Mouse (Mus musculus) liver, adult 2 months (tissue): ENCODE results near the gene Clta. TPM values are rescaled to one million over a fixed set of nuclear protein-coding genes. Genes with fewer than 3 reads are reported as not detected.

Experiments used
- DNase-seq: peaks from one replicate; pipeline ENCODE4 v3.0.0-alpha.2; 2011; ENCODE audit warnings: low read depth, low spot score; ENCODE audit errors: extremely low read depth
- H3K27ac ChIP-seq: fragments of 200-500 bp; replicated peaks from 2 replicates; pipeline ENCODE4 v1.5.1; 2012; ENCODE audit warnings: low read depth, mild to moderate bottlenecking, control low read depth, inconsistent platforms, low read length; ENCODE audit not compliant: insufficient read depth
- H3K27me3 ChIP-seq: fragments of 200-500 bp; 2 replicates; pipeline ENCODE4 v1.6.1; 2012; ENCODE audit warnings: mild to moderate bottlenecking, moderate library complexity, low read length, inconsistent platforms; ENCODE audit not compliant: control insufficient read depth, insufficient read depth
- H3K36me3 ChIP-seq: fragments of 200-500 bp; 2 replicates; pipeline ENCODE4 v1.6.1; 2012; ENCODE audit warnings: low read length, inconsistent platforms; ENCODE audit not compliant: control insufficient read depth, insufficient read depth
- H3K4me1 ChIP-seq: fragments of 200-500 bp; 2 replicates; pipeline ENCODE4 v1.6.1; 2011; ENCODE audit warnings: low read length; ENCODE audit not compliant: control insufficient read depth, insufficient read depth
- H3K4me3 ChIP-seq: fragments of 200-500 bp; 2 replicates; pipeline ENCODE4 v1.5.1; 2011; ENCODE audit warnings: low read depth, mild to moderate bottlenecking, control low read depth, low read length, moderate library complexity; ENCODE audit not compliant: insufficient read depth
- H3K79me2 ChIP-seq: fragments of 200-500 bp; 2 replicates; pipeline ENCODE4 v1.6.1; 2012; ENCODE audit warnings: inconsistent platforms, mild to moderate bottlenecking, low read length, moderate library complexity; ENCODE audit not compliant: control insufficient read depth, insufficient read depth
- H3K9ac ChIP-seq: fragments of 200-500 bp; 2 replicates; pipeline ENCODE4 v1.6.1; 2012; ENCODE audit warnings: low read depth, mild to moderate bottlenecking, control low read depth, inconsistent platforms, low read length
- CTCF ChIP-seq: fragments of 200-500 bp; IDR thresholded peaks from 2 replicates; pipeline ENCODE4 v1.5.1; 2011; ENCODE audit warnings: low read depth, low read length, control low read depth
- POLR2A ChIP-seq: fragments of 200-500 bp; IDR thresholded peaks from 2 replicates; pipeline ENCODE4 v1.6.1; 2011; ENCODE audit warnings: low read length, control low read depth; ENCODE audit not compliant: insufficient read depth; ENCODE audit errors: extremely low read depth
- WGBS: fragments of 180-500 bp; shearing (Covaris S2); methylation state at CpG from one replicate; pipeline ENCODE4 v1.1.7; 2018; 5-methylcytosine and 5-hydroxymethylcytosine counted together
- polyA plus RNA-seq: library from polyadenylated mRNA; depleted of rRNA; stranded (reverse); fragments of >200 nt; gene quantifications from 2 replicates; pipeline ENCODE4 v1.2.3, GENCODE M21; 2012
- total RNA-seq: library from RNA; depleted of rRNA; stranded (reverse); fragments of >200 nt; gene quantifications from 2 replicates; pipeline ENCODE4 v1.2.3, GENCODE M21; 2014

The Clta gene
- total and polyA plus RNA-seq, 2 experiments = 116 to 191 TPM

GRCm38 (mm10) chr4:43994342-43994741 is 9.9 kb upstream of the Clta start:
- 78% methylated on average over 2 of the region's 2 CpGs for WGBS
- H3K4me1 ChIP-seq = no peaks in the 10 kb centered on the region
- no peak overlapping the region for H3K27ac ChIP-seq
- H3K9ac ChIP-seq = no peak overlapping the region
- TF ChIP-seq CTCF (no peak), POLR2A (no peak)
- no peaks in the 10 kb centered on the region for H3K36me3 ChIP-seq
- no peaks in the 10 kb centered on the region for H3K79me2 ChIP-seq
- H3K4me3 ChIP-seq = no peak overlapping the region
- DNase-seq = no peak
- no peaks in the 10 kb centered on the region for H3K27me3 ChIP-seq

GRCm38 (mm10) chr4:44003622-44004021 is 630 bp upstream of the Clta start:
- Histone ChIP-seq H3K27ac (no peak overlapping the region), H3K27me3 (no peaks in the 10 kb centered on the region), H3K79me2 (no peaks in the 10 kb centered on the region), H3K4me3 (no peak overlapping the region), H3K9ac (no peak overlapping the region), H3K4me1 (no peaks in the 10 kb centered on the region), H3K36me3 (no peaks in the 10 kb centered on the region)
- no peak for TF ChIP-seq CTCF
- TF ChIP-seq POLR2A = no peak
- 82% methylated on average over 6 of the region's 6 CpGs for WGBS
- DNase-seq = no peak

- Histone ChIP-seq H3K27ac (no peak overlapping the region), H3K79me2 (no peaks in the 10 kb centered on the region), H3K4me3 (no peak overlapping the region), H3K4me1 (no peaks in the 10 kb centered on the region), H3K36me3 (no peaks in the 10 kb centered on the region), H3K9ac (no peak overlapping the region), H3K27me3 (no peaks in the 10 kb centered on the region)
- TF ChIP-seq POLR2A (no peak), CTCF (no peak)
- no peak for DNase-seq
- 82% methylated on average over 3 of the region's 3 CpGs for WGBS
Measured at GRCm38 (mm10) chr4:44004623-44005409, 564 bp downstream of the Clta start.

- Histone ChIP-seq H3K27me3 (no peaks in the 10 kb centered on the region), H3K4me3 (no peak overlapping the region), H3K27ac (no peak overlapping the region), H3K36me3 (no peaks in the 10 kb centered on the region), H3K9ac (no peak overlapping the region), H3K4me1 (peaks cover 6% of the 10 kb centered on the region), H3K79me2 (peaks cover 25% of the 10 kb centered on the region; the same call in 1 of the 2 replicates)
- DNase-seq = no peak
- 100% methylated on average over 1 of the region's 1 CpGs for WGBS
- TF ChIP-seq POLR2A (no peak), CTCF (no peak)
Measured at GRCm38 (mm10) chr4:44010176-44010575, 5.9 kb downstream of the Clta start.

- TF ChIP-seq POLR2A = no peak
- no peak for TF ChIP-seq CTCF
- no peaks in the 10 kb centered on the region for H3K36me3 ChIP-seq
- DNase-seq = no peak
- 46% methylated on average over 2 of the region's 2 CpGs for WGBS
- no peak overlapping the region for H3K9ac ChIP-seq
- H3K79me2 ChIP-seq = peaks cover 27% of the 10 kb centered on the region
- no peak overlapping the region for H3K27ac ChIP-seq
- H3K4me3 ChIP-seq = no peak overlapping the region
- no peaks in the 10 kb centered on the region for H3K27me3 ChIP-seq
- peaks cover 8% of the 10 kb centered on the region for H3K4me1 ChIP-seq
Measured at GRCm38 (mm10) chr4:44010893-44011292, 6.6 kb downstream of the Clta start.

GRCm38 (mm10) chr4:44011799-44012198 is 7.5 kb downstream of the Clta start:
- DNase-seq = no peak
- Histone ChIP-seq H3K9ac (no peak overlapping the region), H3K4me3 (peak overlapping the region; percentile 58; the same call in 1 of the 2 replicates), H3K27me3 (no peaks in the 10 kb centered on the region), H3K36me3 (no peaks in the 10 kb centered on the region), H3K4me1 (peaks cover 15% of the 10 kb centered on the region), H3K79me2 (peaks cover 36% of the 10 kb centered on the region), H3K27ac (no peak overlapping the region)
- TF ChIP-seq POLR2A = no peak
- no peak for TF ChIP-seq CTCF
- WGBS = 71% methylated on average over 3 of the region's 3 CpGs
